Mouse (Mus musculus) lung, postnatal 36 days (tissue): ENCODE results near the gene Tbc1d5.

ENCODE experiments used
- DNase-seq: peaks from one replicate; pipeline ENCODE4 v3.0.0; 2022; ENCODE audit warnings: mixed read lengths

Gene Tbc1d5

DNA sequence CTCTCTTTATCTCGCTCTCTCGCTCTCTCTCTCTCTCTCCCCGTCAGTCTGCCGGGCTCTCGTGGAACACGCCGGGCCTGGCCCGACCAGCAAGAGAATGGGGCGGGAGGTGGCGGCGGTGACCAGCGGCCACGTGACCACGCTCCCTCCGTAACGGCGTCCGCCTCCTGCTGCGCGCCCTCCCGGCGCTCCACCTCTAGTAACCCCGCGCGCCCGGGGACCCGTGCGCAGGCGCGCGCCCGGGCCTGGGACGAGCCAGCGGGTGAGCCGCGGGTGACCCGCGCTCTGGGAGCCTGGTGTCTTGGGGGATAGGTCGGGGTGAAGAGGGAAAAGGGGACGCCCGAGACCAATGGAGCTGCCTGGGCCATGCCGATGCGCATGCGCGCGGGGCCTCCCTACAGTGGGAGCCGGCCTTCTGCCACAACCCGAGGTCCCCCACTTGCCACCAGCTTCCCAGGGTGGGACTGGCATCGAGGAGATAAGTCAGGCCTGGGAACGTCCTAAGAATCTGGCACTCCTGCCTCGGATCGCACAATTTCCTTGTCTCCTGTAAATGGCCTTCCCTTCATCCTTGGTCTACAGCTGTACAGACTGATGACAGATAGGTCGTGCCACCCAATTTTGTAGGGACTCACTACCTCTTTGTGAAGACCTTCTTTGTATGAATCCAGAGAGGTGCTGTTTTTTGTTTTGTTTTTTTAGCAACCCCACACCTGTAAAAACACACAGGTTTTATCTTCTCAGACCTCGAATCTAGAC lies at the start of gene Tbc1d5:
Gene Tbc1d5, minus strand, starts transcription at position 158 of the 759 bp plus-strand sequence.
- DNase-seq, result peak; percentile 95

DNA sequence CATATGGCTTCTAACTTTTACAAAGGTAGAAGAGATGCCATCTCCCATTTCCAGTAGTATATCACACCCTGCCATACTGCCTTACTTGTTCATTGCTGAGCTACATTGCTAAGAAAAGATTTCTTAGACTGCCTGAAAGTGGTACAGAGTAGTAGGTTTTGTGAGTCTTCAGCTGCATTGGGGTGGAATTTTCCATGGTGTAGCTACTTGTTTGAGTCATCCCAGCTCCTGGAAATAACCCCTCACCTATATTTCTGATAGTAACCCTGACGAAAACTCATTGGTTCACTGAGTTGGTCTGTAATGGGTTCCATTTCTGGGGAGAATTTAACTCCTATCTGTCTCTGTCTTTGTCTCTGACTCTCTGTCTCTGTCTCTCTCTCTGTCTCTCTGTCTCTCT lies 46.9 kb upstream of the Tbc1d5 start:
- no peak for DNase-seq

DNA sequence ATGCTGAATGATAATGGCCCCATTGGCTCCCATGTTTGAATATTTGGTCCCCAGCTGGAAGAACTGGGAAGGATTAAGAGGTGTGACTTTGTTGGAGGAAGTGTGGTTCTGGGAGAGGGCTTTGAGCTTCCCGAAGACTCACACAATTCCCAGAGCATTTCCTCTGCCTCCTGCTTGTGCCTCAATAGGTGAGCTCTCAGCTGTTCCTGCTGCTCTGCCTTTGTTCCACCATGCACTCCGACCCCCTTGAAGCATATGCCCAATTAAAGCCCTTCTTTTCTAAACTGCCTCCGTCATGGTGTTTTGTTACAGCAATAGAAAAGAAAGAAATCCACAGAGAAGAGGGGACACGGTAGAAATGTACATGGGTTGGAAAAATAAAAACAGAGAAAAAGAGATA lies 44.0 kb upstream of the Tbc1d5 start:
- no peak for DNase-seq

DNA sequence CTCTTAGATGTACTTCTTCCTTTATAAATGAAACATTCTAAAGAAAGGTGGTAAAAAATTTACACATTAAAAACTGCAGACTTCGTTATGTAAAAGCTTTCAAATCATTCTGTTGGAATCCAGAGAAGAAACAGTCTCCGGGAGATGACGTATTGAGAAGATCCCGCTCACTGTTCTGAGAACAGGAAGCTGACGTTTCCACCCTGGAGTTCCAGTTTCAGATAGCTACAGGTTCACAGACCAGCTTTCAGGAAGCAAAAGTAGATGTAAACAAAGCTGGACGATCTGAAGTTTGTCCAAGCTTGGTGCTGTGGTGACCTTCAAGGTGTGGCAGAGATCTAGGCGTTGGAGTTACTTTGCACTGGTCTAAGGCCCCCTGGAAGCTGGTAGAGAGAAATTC lies 41.9 kb upstream of the Tbc1d5 start:
- peak; percentile 42 for DNase-seq

DNA sequence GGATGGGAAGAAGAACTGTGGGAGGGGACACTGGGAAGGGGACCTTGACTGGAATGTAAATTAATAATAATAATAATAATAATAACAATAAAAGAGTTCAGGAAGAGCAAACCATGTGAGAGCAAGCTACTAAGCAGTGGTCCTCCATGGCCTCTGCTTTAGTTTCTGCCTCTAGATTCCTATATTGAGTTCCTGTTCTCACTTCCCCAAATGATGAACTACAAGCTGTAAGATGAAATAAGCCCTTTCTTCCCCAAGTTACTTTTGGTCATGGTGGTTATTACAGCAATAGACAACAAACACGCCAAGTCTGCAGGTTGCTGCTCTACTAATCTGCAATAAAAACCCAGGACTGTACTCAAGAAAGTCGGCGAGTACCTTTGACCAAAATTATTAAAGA lies 40.7 kb upstream of the Tbc1d5 start:
- peak; percentile 19 for DNase-seq

DNA sequence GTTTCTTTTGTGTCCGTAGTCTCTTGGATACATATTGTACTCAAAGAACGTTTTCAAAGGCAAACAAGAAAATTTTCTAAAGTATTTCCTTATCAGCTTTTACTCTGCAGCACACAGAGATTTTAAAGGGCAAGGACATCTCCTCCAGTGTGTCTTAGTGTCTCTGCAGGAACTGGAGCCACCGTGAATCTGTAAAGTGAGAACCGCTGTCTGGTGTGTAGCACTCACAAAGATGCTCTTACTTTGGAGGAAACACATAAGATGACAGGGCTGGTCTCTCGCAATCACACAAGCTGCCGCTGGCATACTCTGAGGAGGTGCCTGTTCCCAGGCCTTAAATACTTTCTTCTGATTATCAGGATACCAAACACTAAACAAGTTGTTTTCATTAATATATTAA lies 37.3 kb upstream of the Tbc1d5 start:
- no peak for DNase-seq

DNA sequence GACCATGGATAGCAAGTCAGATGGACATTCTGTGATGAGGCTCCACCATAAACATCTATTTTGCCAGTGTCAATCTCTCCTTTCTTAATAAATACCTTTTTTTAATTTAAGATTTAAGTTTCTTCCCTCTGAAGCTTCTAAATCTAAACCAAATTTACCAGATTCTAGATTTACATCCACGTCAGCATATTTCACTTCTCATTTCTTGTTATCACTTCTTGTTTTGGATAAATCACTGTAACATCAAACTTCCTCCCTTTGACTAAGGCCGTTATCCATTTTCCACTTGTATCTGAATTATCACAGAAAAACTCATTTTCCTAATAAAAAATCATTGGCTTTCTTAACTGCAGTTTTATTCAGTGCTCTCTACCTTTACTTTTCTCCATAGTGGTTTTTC lies 30.4 kb upstream of the Tbc1d5 start:
- DNase-seq, result no peak

DNA sequence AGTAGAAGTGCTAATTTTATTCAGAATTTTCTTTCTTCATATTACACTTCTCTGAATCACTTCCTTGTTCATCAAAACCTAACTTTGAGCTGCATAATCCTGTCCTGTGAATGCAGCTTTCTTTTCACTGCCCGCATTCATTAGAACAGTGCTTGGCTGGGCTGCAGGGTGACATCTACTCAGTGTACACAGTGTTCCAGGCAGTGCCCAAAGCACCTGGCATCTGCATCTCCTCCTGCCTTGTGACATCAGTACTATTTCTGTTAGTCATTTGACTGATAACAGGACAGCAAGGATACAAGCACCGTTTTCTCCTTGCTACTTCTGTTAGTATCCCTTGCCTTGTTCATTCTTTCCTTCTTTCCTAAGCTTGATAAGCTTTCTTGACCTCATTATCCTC lies 25.5 kb upstream of the Tbc1d5 start:
- DNase-seq, result no peak

DNA sequence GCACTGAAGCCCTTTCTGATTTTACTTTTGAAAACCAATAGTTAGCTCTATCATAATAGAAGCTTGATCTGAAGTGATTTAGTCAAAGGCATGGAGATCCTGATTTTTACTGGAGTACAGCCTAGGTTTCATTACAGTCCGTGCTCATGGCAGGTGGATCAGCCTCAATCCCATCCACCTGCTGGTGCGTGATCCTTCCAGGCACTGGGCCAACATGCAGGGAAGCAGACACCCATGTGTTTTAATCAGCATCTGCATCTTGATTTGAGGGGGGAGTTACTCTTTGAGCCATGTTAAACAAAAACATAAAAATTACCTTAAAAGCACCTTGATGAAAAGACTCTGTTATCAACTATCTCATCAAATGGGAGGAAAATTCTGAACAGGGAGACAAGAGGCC lies 16.4 kb upstream of the Tbc1d5 start:
- DNase-seq, result no peak

DNA sequence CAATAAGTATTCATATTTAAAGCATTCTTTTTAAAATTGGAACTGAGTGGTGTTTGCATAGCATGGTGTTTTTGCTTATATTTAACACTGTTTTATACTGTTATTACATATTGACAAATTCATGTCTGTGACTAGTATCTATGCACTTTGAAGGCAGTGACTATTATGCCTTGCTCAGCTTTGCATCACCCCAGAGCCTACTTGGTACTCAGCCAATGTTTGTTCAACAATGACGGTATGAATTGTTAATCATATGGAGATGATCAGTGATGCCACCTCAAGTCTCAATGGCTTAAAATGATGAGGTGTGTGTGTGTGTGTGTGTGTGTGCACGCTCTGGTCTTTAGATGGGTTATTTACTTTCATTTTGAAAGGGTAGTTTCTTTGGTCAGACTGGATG lies 15.6 kb upstream of the Tbc1d5 start:
- no peak for DNase-seq

DNA sequence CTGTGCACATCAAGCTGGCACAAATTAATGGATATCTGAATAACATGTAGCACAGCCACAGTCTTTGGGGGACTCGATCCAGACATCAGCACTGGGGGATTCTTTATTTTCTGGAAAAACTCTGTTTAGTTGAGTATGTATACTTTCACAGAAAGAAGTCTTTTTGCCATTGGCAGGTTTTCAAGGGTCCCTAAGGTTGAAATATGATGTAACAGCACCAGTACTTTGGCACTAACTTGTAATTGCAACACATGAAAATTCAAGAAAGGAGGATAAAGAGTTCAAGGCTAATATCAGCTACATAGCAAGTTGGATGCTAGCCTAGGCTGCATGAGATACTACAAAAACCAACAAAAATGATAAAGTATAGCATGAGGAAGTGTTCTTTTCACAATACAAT lies 12.2 kb upstream of the Tbc1d5 start:
- no peak for DNase-seq

DNA sequence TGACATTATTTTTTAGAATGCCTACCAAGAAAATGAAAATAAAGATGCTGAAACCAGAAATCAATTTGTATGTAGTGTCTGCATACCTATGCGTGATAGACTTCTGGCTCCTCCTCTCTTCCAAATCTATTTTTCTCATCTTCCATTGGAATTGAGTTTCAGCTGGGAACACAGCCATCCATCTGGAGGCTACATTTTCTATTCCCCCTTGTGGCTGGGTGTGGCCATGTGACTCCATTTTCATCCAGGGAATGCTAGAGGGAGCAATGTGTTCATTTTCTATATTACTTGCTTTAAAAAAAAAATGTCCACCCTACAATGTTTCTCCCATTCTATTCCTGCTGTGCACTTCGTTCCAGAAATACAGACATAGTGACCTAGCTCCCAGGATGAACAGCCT lies 3.6 kb upstream of the Tbc1d5 start:
- DNase-seq, result no peak

DNA sequence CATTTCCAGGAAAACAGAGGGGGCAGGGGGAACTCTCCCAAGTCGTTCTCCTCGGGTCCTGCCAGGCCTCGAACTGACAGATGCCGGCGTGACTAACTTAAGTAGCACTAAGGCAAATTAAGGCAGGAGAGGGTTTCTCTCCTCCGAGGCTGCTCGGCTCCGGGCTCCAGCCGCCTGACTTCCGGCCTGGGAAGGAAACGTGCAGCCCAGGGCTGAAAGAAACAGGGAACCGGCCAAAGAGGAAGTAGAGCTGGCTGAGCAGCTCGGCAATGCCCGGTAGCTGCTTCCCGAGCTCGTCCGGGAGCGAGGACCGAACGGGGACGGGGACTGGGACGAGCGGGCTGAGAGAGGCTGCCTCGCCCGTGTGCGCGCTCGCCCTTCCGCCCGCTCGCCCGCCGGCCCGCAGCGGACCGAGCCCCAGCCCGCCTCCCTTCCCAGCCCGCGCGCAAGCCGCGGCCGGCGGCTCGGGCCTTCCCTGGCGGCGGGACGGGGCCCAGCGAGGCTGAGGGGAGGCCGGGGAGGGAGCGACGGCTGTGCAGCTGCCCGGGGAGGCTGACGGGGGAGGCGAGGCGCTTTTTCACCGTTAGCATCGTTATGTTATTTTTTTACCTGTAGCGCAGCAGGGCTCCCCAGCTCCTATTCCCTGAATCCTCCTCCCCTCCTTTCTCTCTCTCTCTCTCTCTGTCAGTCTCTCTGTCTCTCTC lies 509 bp downstream of the Tbc1d5 start:
- DNase-seq, result peak; percentile 80

DNA sequence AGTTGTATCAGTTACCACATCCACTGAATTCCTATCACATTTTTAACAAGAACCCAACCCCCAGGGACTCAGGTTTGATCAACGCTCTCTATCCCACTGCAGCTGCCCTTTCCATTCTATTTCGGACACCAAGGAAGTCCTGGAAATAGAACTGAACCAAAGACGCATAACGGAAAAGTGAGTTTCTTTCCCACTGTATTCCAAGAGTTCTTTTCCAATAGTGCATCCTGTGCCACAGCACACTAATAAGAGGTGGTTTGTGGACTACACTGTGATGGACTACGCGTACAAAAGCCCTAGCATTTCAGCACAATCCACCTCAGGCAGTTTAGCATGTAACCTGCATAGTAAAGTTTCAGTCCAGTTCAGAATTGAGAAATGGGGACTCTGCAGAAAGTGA lies 1.2 kb downstream of the Tbc1d5 start:
- no peak for DNase-seq

DNA sequence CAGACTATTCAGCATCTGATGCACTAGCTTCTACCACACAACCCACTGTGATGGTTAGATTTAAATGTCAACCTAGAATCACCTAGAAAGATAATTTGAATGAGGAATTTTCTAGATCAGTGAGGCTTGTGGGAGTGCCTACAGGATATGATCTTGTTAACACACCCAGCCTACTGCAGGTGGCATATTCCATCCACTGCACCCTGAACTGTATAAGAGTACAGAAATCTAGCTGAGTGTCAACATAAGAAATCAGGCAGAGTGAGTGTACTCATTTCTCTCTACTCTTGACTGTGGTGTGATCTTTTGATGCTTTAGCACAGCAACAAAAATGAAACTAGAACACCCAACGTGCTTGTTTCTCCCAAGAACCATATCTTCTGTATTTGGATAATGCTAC lies 6.8 kb downstream of the Tbc1d5 start:
- no peak for DNase-seq

DNA sequence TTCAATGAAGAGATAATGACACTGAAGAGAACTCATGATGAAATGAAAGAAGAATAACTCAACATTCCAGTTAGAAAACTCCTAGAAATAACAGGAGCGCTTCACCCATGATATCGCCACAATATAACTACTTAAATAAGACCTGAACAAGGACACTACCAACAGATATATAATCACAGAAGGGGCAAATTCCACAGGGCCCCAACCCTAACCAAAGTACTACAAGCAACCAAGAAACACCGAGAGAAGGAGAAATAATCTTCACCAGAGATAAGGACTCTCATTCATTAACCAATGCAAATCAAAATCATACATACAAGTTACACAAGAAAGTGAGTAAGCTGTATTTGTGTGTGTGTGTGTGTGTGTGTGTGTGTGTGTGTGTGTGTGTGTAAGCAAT lies 7.6 kb downstream of the Tbc1d5 start:
- DNase-seq, result no peak

DNA sequence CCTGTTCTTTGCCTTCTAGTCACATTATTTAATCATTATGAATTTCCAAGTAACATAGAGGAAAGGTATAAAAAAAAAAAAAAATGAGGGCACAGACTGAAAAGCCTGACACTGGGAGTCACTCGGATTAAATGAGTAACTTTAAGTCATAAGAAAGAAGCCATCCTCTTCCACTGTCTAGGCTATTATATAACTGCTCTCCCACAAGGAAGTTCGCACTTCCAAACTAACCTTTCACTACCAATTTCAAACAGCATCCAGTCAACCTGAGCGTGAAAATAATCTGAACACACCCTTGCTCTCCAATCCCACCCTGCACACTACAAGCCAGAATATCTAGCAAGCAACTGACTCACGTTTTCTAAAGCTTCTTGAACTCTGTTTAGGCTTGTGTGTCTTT lies 9.2 kb downstream of the Tbc1d5 start:
- DNase-seq, result no peak

DNA sequence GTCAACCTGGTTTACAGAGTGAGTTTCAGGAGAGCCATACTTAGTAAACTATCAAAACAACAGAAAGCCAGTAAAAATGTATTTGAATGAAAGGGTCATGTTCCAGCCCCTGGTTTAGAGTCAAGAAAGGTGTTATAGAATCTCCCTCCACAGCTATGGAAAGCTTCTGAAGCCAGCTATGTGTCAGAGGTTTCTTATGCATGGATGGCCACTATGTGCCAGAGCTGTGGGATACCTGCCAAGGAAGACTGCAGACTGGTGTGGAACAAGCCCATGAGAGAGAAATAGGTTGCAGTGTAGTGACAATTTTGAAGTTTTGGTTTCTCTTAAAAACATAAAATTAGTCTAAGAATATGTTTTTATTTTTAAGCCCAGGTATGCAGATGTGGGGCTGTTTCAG lies 16.8 kb downstream of the Tbc1d5 start:
- DNase-seq, result no peak

DNA sequence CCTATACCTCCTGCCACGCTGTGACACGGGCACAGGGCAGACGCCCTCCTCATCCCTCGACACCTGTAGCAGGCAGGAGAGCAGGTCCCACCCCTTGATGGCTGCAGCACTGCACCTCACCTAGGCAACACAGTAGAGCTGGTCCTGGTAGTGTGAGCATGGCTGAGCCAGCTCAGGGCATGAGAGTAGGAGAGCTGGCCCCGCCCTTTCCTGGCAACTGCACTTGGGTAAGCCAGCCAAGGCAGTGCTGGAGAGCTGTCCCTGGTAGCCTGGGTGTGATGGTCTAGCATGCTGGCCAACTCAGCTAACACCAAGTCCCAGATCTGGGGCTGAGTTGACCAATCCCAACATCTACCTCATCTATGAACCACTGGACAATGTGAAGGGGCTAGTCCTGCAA lies 19.9 kb downstream of the Tbc1d5 start:
- DNase-seq, result peak; percentile 51

DNA sequence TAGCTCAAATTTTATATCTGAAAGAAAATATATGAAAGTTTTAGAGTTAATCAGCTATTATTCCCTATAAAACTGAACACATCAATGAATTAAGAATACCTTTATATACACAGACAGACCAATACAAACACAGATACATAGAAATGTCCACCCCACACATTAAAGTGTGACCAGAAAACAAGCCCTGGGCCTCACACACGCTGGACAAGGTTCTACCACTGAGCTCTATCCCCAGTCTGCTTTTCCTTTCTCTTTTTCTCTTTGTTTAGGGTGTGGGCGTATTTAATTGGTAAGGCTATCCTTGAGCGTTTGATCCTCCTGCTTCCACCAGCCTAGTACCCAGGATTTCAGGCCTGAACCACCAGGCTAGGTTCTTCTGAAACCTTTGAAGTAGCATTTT lies 28.2 kb downstream of the Tbc1d5 start:
- no peak for DNase-seq

DNA sequence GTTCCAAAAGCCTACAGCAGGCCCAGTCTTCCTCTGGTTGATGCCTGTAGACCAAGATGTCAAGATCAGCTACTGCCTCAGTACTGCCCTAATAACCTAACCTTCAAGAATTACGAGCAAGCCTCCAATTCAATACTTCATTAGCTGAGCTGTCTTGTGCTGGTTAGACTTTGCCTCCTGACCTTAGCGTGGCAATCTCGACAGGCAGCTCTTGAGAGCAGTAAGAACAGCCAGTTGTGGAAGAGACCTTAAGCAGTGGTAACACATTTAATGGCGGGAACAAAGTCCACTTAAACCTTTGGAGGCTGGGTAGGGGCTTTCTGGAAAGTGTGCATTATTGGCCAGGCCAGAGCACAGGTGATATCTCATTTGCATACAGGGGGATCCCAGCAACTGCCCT lies 34.2 kb downstream of the Tbc1d5 start:
- no peak for DNase-seq

DNA sequence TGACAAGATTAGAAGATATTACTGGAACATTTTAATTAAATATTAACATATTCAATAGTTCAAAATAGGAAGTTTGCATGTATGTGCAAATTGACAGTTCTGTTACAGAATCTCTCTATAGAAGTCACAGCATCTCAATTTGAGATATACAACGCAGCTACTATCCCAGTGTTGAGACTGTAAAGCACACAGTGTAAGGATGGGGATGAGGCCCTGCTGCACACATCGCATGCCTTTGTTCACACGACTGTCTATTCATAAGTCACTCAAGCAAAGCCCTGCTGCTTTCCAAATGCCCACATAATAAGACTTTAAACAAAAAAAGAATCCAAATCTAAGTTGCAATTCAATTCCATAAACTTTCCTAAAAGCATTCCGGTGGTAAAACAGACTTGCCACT lies 37.1 kb downstream of the Tbc1d5 start:
- DNase-seq, result no peak

DNA sequence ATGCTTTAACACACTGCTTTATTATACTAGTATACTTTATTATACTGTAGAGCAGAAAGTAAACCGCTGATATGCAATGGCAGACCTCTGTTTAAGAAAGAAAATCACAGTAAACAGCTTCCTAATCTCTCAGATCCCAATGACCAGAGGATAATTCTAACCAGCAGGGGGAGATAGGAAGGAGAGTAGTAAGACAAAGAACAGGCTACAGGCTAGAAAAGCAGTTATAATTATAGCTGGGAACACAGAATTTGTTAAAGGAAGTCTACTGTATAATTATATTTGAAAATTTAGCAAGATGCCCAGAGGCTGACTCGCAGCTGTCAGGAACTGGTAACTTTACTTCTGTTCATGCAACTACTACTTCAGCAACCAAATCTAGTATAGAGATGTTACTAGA lies 68.0 kb downstream of the Tbc1d5 start:
- peak; percentile 64 for DNase-seq

DNA sequence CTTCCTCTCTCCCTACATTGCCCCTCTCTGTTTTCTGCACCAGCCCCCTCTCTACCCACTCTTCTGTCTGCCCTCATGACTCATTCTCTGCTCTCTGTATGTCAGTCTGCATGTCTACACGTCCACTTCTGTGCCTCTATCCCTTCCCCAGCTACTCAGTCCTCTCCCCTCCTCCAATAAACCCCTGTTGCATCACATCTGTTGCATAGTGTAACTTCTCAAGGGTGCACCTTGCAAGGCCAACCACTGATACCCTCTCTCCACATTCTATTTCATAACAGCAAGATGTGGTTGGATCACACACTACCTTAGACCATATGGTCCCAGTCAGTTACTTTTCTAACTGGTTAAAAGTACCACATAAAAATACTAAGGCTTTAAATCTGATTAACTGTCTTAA lies 74.9 kb downstream of the Tbc1d5 start:
- no peak for DNase-seq

DNA sequence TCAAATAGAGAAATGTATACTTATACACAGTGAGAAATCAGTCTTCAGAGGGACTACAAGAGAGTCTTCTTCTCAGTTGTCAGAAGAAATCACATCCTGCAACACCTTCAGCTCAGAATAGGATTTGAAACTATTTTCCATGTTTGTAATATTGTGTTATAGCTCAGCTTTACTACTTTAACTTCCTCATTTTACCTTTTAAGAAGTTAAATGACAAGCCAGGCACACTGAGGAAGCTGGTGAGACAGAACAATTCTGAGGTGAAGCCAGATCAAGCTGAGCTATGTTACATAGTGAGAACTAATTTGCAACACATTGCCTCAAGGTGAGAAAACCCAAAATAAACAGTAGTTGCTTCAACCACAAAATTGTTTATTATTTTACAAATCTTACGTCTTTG lies 135.3 kb downstream of the Tbc1d5 start:
- no peak for DNase-seq
